Mouse (Mus musculus): ENCODE data around the gene Tssk2. TPM values are rescaled to one million over a fixed set of nuclear protein-coding genes. Genes with fewer than 3 reads are reported as not detected.
A peak's percentile ranks its signal among the peaks of the same experiment; 100 is the strongest.

Gene Tssk2
- polyA plus RNA-seq (2014; fragmentation: Nextera tagmentation; extraction: Ambion mirVana): not detected in 2 replicates

DNA sequence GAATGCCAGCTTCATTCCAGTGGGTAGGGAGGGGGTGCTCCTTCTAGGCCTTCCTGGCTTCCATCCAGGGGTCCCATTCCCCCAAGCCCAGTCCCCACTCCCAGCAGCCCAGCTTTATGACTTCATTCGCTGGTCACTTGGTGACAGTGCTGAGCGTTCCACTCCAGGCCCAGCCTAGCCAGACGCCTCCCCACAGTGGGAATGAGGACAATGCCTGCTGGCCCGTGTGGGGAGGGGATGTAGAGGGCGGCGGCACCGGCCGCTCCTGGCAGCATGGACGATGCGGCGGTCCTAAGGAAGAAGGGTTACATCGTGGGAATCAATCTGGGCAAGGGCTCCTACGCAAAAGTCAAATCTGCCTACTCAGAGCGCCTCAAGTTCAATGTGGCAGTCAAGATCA is at the start of gene Tssk2, which contains the start of gene Dgcr2:
Gene Tssk2 (plus strand): TSS at position 176 of the 400 bp plus-strand sequence.
Gene Dgcr2 (minus strand): TSS at position 101 of the 400 bp plus-strand sequence.
- H3K4me3 ChIP-seq (ENCODE audit: low read depth, low read length): no peak within 1 kb of the TSS
- no peak within 1 kb of the TSS for H3K27ac ChIP-seq (ENCODE audit: low read depth)
- no peak within 1 kb of the TSS for H3K4me2 ChIP-seq (ENCODE audit: low read length)
- WGBS: 90% methylated on average over 14 of the region's 14 CpGs
- H3K4me1 ChIP-seq (replicated peaks; ENCODE audit: control insufficient read depth, insufficient read depth, low read length): no peaks in the 10 kb centered on the region
- ATAC-seq (replicated peaks; ENCODE audit: low FRiP score, low TSS enrichment, low read depth): no peak
- no peak within 1 kb of the TSS for H3K9ac ChIP-seq (ENCODE audit: low read length)
- H3K27me3 ChIP-seq (replicated peaks; ENCODE audit: control insufficient read depth, insufficient read depth, low read length): no peaks in the 10 kb centered on the region
- H3K36me3 ChIP-seq (ENCODE audit: control insufficient read depth, insufficient read depth, low read length): peaks cover 41% of the 10 kb centered on the region
- H3K9me3 ChIP-seq (ENCODE audit: control insufficient read depth, low read length): no peaks in the 10 kb centered on the region
- no peak for DNase-seq (ENCODE audit: low spot score)

DNA sequence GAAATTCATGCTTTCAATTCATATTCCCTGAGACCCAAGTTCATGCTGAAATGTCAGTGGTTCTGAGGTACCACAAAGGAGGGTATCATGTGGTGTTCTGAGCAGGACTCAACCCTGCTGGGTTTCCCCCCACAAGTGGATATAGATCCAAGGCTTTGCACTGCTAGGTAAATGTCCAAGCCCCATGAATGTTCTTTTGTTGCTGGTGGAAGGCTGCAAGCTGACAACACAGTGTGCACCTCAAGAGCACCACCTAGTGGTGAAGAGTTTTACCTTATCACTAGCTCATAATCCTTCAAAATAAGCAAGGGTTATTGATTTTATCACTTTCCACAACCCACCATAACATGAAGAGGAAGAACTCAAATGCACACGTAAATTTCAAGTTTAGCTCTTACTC is 49.5 kb upstream of the Tssk2 start:
- no peaks in the 10 kb centered on the region for H3K4me1 ChIP-seq (replicated peaks; ENCODE audit: control insufficient read depth, insufficient read depth, low read length)
- H3K9ac ChIP-seq (ENCODE audit: low read length): no peak overlapping the region
- H3K4me3 ChIP-seq (ENCODE audit: low read depth, low read length): no peak overlapping the region
- WGBS: 19% methylated on average over 1 of the region's 1 CpGs
- ATAC-seq (replicated peaks; ENCODE audit: low FRiP score, low TSS enrichment, low read depth) (no peak), DNase-seq (ENCODE audit: low spot score) (no peak)
- no peaks in the 10 kb centered on the region for H3K27me3 ChIP-seq (replicated peaks; ENCODE audit: control insufficient read depth, insufficient read depth, low read length)
- no peak overlapping the region for H3K27ac ChIP-seq (ENCODE audit: low read depth)
- H3K9me3 ChIP-seq (ENCODE audit: control insufficient read depth, low read length): no peaks in the 10 kb centered on the region
- H3K36me3 ChIP-seq (ENCODE audit: control insufficient read depth, insufficient read depth, low read length): peaks cover 94% of the 10 kb centered on the region
- H3K4me2 ChIP-seq (ENCODE audit: low read length): no peak overlapping the region

DNA sequence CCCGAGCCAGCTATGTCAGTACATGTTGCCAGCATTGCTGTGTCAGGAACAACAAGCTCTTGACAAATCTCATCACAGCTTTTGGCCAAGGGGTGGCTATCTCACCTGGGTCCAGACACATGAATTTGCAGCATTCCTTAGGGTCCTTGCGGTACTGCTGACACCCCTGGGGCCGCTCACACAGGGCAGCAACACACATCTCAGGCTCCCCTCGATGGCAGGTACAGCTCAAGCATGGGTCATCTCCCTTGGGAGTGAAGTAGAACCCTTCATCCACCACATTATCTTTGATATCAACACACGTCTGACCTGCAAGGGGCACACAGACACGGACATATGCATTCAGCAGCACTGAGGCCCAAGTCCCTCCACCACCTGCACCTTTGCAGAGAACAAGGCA is 49.0 kb upstream of the Tssk2 start:
- WGBS: 85% methylated on average over 6 of the region's 6 CpGs
- DNase-seq (ENCODE audit: low spot score): no peak
- Histone ChIP-seq H3K27me3 (replicated peaks; ENCODE audit: control insufficient read depth, insufficient read depth, low read length) (no peaks in the 10 kb centered on the region), H3K9me3 (ENCODE audit: control insufficient read depth, low read length) (no peaks in the 10 kb centered on the region), H3K36me3 (ENCODE audit: control insufficient read depth, insufficient read depth, low read length) (peaks cover 94% of the 10 kb centered on the region), H3K4me3 (ENCODE audit: low read depth, low read length) (no peak overlapping the region), H3K9ac (ENCODE audit: low read length) (no peak overlapping the region), H3K4me2 (ENCODE audit: low read length) (no peak overlapping the region), H3K4me1 (replicated peaks; ENCODE audit: control insufficient read depth, insufficient read depth, low read length) (no peaks in the 10 kb centered on the region), H3K27ac (ENCODE audit: low read depth) (no peak overlapping the region)
- no peak for ATAC-seq (replicated peaks; ENCODE audit: low FRiP score, low TSS enrichment, low read depth)

DNA sequence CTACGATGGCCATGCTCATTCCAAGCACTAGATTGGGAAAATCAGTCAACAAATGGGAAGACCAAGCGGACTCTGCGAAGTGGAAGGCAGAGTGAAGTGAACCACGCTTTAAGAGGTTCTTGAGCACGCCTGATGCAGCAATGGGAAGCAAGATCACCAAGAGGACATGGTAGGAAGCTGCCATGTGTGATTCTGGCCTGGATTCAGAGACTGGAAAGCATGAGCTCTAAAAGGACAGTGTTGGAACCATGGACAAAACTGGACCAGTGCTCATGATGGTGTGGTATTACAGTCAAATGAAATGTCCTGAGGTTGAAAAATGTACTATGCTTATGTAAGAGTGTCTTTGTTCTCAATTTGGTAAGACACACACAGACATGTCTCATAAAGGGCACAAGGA is 47.1 kb upstream of the Tssk2 start:
- Histone ChIP-seq H3K27ac (ENCODE audit: low read depth) (no peak overlapping the region), H3K9ac (ENCODE audit: low read length) (no peak overlapping the region), H3K4me1 (replicated peaks; ENCODE audit: control insufficient read depth, insufficient read depth, low read length) (no peaks in the 10 kb centered on the region), H3K27me3 (replicated peaks; ENCODE audit: control insufficient read depth, insufficient read depth, low read length) (no peaks in the 10 kb centered on the region), H3K9me3 (ENCODE audit: control insufficient read depth, low read length) (no peaks in the 10 kb centered on the region), H3K36me3 (ENCODE audit: control insufficient read depth, insufficient read depth, low read length) (peaks cover 92% of the 10 kb centered on the region), H3K4me2 (ENCODE audit: low read length) (no peak overlapping the region), H3K4me3 (ENCODE audit: low read depth, low read length) (no peak overlapping the region)
- ATAC-seq (replicated peaks; ENCODE audit: low FRiP score, low TSS enrichment, low read depth): no peak
- 95% methylated on average over 5 of the region's 5 CpGs for WGBS
- DNase-seq (ENCODE audit: low spot score): no peak

DNA sequence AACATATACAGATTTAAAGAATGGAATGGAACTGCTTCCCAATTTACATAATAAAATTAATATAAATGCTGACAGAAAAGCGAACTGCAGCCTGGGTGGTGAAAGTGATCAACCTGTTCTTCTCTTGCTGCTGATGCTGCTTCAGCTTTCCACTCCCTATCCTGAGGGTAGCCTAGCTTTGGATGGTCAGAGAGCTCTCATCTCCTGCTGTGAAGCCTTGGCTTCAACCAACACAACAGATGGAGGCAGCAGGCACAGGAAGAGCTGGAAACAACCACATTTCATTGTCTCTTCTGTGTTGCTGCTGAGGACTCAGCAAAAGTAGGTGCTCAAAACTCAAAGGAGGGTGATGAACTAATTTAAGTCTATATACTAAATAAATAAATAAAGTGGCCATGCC is 46.6 kb upstream of the Tssk2 start:
- Histone ChIP-seq H3K36me3 (ENCODE audit: control insufficient read depth, insufficient read depth, low read length) (peaks cover 92% of the 10 kb centered on the region), H3K27me3 (replicated peaks; ENCODE audit: control insufficient read depth, insufficient read depth, low read length) (no peaks in the 10 kb centered on the region), H3K4me3 (ENCODE audit: low read depth, low read length) (no peak overlapping the region), H3K9ac (ENCODE audit: low read length) (no peak overlapping the region), H3K27ac (ENCODE audit: low read depth) (no peak overlapping the region), H3K9me3 (ENCODE audit: control insufficient read depth, low read length) (no peaks in the 10 kb centered on the region), H3K4me1 (replicated peaks; ENCODE audit: control insufficient read depth, insufficient read depth, low read length) (no peaks in the 10 kb centered on the region), H3K4me2 (ENCODE audit: low read length) (no peak overlapping the region)
- no peak for ATAC-seq (replicated peaks; ENCODE audit: low FRiP score, low TSS enrichment, low read depth)
- WGBS: 97% methylated on average over 1 of the region's 1 CpGs
- DNase-seq (ENCODE audit: low spot score): no peak

DNA sequence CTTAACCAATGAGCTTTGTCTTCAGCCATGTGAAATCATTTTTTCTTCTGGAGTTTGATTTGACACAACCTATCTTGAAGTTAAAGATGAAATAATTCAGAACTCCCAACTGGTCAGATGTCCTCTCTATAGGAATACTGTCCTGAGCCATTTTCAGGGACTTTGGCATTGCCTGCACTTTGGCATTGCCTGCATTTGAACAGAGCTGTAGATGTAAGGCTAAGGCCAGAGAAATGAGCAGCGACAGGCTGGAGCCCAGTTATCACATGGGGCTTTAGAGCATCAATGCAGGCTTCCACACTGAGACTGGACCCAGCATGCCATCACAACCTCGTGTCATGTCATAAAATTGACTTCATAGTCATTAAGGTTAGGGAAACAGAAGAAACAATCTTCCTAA is 45.2 kb upstream of the Tssk2 start:
- 89% methylated on average over 2 of the region's 2 CpGs for WGBS
- no peak for ATAC-seq (replicated peaks; ENCODE audit: low FRiP score, low TSS enrichment, low read depth)

DNA sequence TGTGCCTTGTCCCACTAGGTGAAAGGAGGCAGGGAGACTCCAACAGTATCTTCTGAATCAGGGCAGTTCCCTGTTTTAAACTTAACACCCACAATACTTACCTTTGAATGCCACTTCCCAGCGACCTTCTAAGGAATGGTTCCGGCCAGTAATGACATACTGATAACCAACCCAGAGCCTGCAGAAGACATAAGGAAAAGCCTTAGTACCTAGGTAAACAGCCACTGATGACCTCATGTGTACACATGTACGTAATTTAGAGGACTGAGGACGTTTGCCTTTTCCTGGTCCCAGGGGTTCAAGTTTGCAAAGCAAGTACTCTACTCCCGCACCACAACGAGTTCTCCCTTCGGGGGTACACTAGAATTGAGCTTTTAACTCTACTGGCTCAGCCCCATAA is 41.3 kb upstream of the Tssk2 start:
- H3K4me3 ChIP-seq (ENCODE audit: low read depth, low read length): no peak overlapping the region
- 74% methylated on average over 7 of the region's 7 CpGs for WGBS
- H3K27ac ChIP-seq (ENCODE audit: low read depth): no peak overlapping the region
- no peaks in the 10 kb centered on the region for H3K9me3 ChIP-seq (ENCODE audit: control insufficient read depth, low read length)
- H3K4me2 ChIP-seq (ENCODE audit: low read length): no peak overlapping the region
- DNase-seq (ENCODE audit: low spot score) (no peak), ATAC-seq (replicated peaks; ENCODE audit: low FRiP score, low TSS enrichment, low read depth) (no peak)
- H3K36me3 ChIP-seq (ENCODE audit: control insufficient read depth, insufficient read depth, low read length): peaks cover 87% of the 10 kb centered on the region
- H3K4me1 ChIP-seq (replicated peaks; ENCODE audit: control insufficient read depth, insufficient read depth, low read length): no peaks in the 10 kb centered on the region
- no peak overlapping the region for H3K9ac ChIP-seq (ENCODE audit: low read length)
- no peaks in the 10 kb centered on the region for H3K27me3 ChIP-seq (replicated peaks; ENCODE audit: control insufficient read depth, insufficient read depth, low read length)

More for the DNA sequence above, 45.2 kb upstream of the Tssk2 start:
- Histone ChIP-seq H3K9ac (ENCODE audit: low read length) (no peak overlapping the region), H3K27me3 (replicated peaks; ENCODE audit: control insufficient read depth, insufficient read depth, low read length) (no peaks in the 10 kb centered on the region), H3K4me1 (replicated peaks; ENCODE audit: control insufficient read depth, insufficient read depth, low read length) (no peaks in the 10 kb centered on the region), H3K36me3 (ENCODE audit: control insufficient read depth, insufficient read depth, low read length) (peaks cover 92% of the 10 kb centered on the region), H3K4me2 (ENCODE audit: low read length) (no peak overlapping the region), H3K4me3 (ENCODE audit: low read depth, low read length) (no peak overlapping the region), H3K9me3 (ENCODE audit: control insufficient read depth, low read length) (no peaks in the 10 kb centered on the region), H3K27ac (ENCODE audit: low read depth) (no peak overlapping the region)
- no peak for DNase-seq (ENCODE audit: low spot score)

DNA sequence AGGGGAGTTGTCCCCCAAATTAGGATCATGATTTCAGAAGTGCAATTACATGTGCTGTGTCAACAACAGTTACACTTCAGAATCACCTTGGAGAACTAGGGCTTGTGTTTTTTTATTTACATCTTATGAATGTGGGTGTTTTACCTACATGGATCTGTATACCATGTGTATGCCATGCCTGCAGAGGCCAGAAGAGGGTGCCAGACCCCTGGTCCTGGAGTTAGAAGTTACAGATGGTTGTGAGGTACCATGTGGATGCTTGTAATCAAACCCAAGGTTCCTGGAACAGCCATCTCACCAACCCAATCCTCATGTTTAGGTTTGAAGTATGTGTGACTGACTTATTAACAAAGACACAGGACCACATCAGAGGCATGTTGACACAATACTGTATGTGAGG is 39.8 kb upstream of the Tssk2 start:
- DNase-seq (ENCODE audit: low spot score) (no peak), ATAC-seq (replicated peaks; ENCODE audit: low FRiP score, low TSS enrichment, low read depth) (0 out of 2 replicates have a peak, but pooled peaks have one; percentile 58)
- Histone ChIP-seq H3K4me2 (ENCODE audit: low read length) (no peak overlapping the region), H3K27me3 (replicated peaks; ENCODE audit: control insufficient read depth, insufficient read depth, low read length) (no peaks in the 10 kb centered on the region), H3K27ac (ENCODE audit: low read depth) (no peak overlapping the region), H3K9ac (ENCODE audit: low read length) (no peak overlapping the region), H3K9me3 (ENCODE audit: control insufficient read depth, low read length) (no peaks in the 10 kb centered on the region), H3K36me3 (ENCODE audit: control insufficient read depth, insufficient read depth, low read length) (peaks cover 75% of the 10 kb centered on the region), H3K4me1 (replicated peaks; ENCODE audit: control insufficient read depth, insufficient read depth, low read length) (no peaks in the 10 kb centered on the region), H3K4me3 (ENCODE audit: low read depth, low read length) (no peak overlapping the region)

DNA sequence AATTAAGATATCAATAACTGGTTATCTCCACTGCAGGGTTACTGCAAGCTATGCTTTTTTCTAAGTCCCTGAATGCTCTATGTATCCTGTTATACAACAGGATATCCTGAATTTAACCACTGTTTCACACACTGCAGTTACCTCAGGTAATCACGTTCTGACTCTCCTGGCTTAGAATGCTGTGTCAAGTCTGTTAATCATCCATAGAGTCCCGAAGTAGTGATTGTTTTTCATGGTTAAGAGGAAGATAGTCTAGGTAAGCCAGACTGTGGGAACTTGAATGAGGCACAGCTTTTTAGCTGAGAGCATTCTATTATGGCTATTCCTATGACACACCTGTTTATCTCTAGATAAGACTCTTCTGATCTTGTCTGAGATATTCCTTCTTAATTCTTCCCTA is 33.1 kb upstream of the Tssk2 start:
- H3K4me3 ChIP-seq (ENCODE audit: low read depth, low read length): no peak overlapping the region
- DNase-seq (ENCODE audit: low spot score) (no peak), ATAC-seq (replicated peaks; ENCODE audit: low FRiP score, low TSS enrichment, low read depth) (no peak)
- no peaks in the 10 kb centered on the region for H3K27me3 ChIP-seq (replicated peaks; ENCODE audit: control insufficient read depth, insufficient read depth, low read length)
- H3K27ac ChIP-seq (ENCODE audit: low read depth): no peak overlapping the region
- no peak overlapping the region for H3K4me2 ChIP-seq (ENCODE audit: low read length)
- 64% methylated on average over 2 of the region's 2 CpGs for WGBS
- no peaks in the 10 kb centered on the region for H3K9me3 ChIP-seq (ENCODE audit: control insufficient read depth, low read length)
- H3K9ac ChIP-seq (ENCODE audit: low read length): no peak overlapping the region
- H3K36me3 ChIP-seq (ENCODE audit: control insufficient read depth, insufficient read depth, low read length): peaks cover 22% of the 10 kb centered on the region
- no peaks in the 10 kb centered on the region for H3K4me1 ChIP-seq (replicated peaks; ENCODE audit: control insufficient read depth, insufficient read depth, low read length)
